Mouse (Mus musculus) heart, embryonic 11.5 days (tissue): ENCODE measurements around the gene Tm7sf3. TPM values are rescaled to one million over a fixed set of nuclear protein-coding genes. Genes with fewer than 3 reads are reported as not detected.
A peak's percentile ranks its signal among the peaks of the same experiment; 100 is the strongest.

ENCODE experiments used
- ATAC-seq: fragments of 200-750 bp; cut with Nextera tagmentation; replicated peaks from 2 replicates; pipeline ENCODE4 v1.8.0; 2017; ENCODE audit warnings: moderate library complexity; ENCODE audit not compliant: insufficient number of reproducible peaks, low FRiP score, low TSS enrichment
- H3K27ac ChIP-seq: fragments of 300-500 bp; sonication (generic); 2 replicates; pipeline ENCODE4 v1.5.1; 2014; ENCODE audit warnings: mild to moderate bottlenecking, low read depth, low read length
- H3K27me3 ChIP-seq: fragments of 300-500 bp; sonication (generic); 2 replicates; pipeline ENCODE4 v1.6.1; 2014; ENCODE audit warnings: mild to moderate bottlenecking, low read length, mixed read lengths; ENCODE audit not compliant: control insufficient read depth, insufficient read depth
- H3K36me3 ChIP-seq: fragments of 300-500 bp; sonication (generic); 2 replicates; pipeline ENCODE4 v1.6.1; 2014; ENCODE audit warnings: mild to moderate bottlenecking, low read length, moderate library complexity, mixed read lengths; ENCODE audit not compliant: control insufficient read depth, insufficient read depth
- H3K4me1 ChIP-seq: fragments of 300-500 bp; sonication (generic); 2 replicates; pipeline ENCODE4 v1.6.1; 2014; ENCODE audit warnings: low read length; ENCODE audit not compliant: control insufficient read depth, insufficient read depth
- H3K4me2 ChIP-seq: fragments of 300-500 bp; sonication (generic); 2 replicates; pipeline ENCODE4 v1.6.1; 2014; ENCODE audit warnings: mild to moderate bottlenecking, moderate library complexity
- H3K4me3 ChIP-seq: fragments of 300-500 bp; sonication (generic); 2 replicates; pipeline ENCODE4 v1.5.1; 2014; ENCODE audit warnings: low read depth, low read length
- H3K9ac ChIP-seq: fragments of 300-500 bp; sonication (generic); 2 replicates; pipeline ENCODE4 v1.6.1; 2014; ENCODE audit warnings: mild to moderate bottlenecking, low read depth, low read length, moderate library complexity
- H3K9me3 ChIP-seq: fragments of 300-500 bp; sonication (generic); replicated peaks from 2 replicates; pipeline ENCODE4 v1.6.1; 2016; ENCODE audit warnings: low read length; ENCODE audit not compliant: control insufficient read depth
- WGBS: fragments of 180-500 bp; shearing (Covaris S2); extraction: QIAGEN DNeasy Blood & Tissue Kit; methylation state at CpG from one replicate; pipeline ENCODE4 v1.1.7; 2014; ENCODE audit not compliant: insufficient replicate concordance; 5-methylcytosine and 5-hydroxymethylcytosine counted together
- polyA plus RNA-seq: library from polyadenylated mRNA; unstranded; fragments of >200 nt; fragmentation: Nextera tagmentation; extraction: Ambion mirVana; gene quantifications from 2 replicates; pipeline ENCODE4 v1.2.1, GENCODE M21; 2014

Tm7sf3 gene
- polyA plus RNA-seq, 1 experiment from 2014 or later = 39.9 TPM

DNA sequence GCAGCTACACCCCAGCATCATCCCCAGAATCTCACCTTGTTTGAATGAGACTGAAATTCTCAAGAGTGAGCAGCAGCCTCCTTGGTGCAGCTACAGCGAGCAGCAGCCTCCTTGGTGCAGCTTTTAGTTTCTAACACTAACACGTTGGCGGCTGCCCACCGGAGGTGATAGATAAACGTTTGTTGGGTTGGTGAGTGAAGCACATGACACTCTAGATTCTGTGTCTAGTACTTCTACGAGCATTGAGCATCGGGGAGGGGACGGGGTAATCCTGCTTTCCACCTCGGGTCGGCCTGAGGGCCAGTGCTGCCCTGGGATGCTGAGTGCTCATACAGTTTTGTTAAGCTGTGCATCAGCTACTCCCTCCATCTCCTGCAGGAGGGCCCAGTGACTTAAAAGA is 34.3 kb upstream of the Tm7sf3 start:
- no peak overlapping the region for H3K9ac ChIP-seq
- peaks cover 3% of the 10 kb centered on the region; the same call in 1 of the 2 replicates for H3K9me3 ChIP-seq
- H3K4me3 ChIP-seq = no peak overlapping the region
- no peaks in the 10 kb centered on the region for H3K36me3 ChIP-seq
- H3K4me1 ChIP-seq = peaks cover 23% of the 10 kb centered on the region
- H3K27ac ChIP-seq = peak overlapping the region; percentile 16; the same call in 1 of the 2 replicates
- H3K4me2 ChIP-seq = no peak overlapping the region
- H3K27me3 ChIP-seq = no peaks in the 10 kb centered on the region
- 41% methylated on average over 10 of the region's 10 CpGs for WGBS
- ATAC-seq = no peak

DNA sequence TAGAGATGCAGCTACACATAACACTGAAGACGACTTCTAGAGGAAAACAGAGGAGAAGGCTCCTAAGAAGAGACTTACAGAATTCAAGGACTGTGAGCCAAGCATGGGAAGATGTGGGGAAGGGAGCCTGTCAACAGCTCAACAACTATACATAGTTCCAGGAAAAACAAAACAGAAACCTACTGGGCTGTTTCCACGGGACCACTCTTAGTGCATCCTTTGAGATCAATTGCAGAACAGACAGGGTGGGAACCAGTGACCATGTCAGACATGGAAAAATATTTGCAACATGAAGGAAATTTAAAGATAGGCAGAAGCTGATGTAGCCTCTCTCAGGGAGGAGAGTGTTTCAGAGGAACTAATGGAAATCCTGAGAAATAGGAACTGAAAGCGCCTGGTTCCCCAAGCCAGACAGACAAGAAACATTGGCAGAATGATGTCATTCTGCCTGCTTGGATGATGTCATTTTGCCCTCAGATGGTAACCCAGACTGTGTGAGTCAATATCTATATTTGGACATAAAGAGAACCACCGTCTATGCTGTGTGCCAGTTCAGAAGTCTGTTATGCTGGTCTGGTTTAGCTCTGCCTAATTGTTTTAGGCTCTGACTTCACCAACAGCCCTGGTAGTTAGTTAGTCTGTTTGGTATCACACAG is 32.4 kb upstream of the Tm7sf3 start:
- Histone ChIP-seq H3K9me3 (peaks cover 3% of the 10 kb centered on the region), H3K27ac (peak overlapping the region; percentile 89), H3K9ac (peak overlapping the region; percentile 39; the same call in 1 of the 2 replicates), H3K4me3 (no peak overlapping the region), H3K4me2 (no peak overlapping the region), H3K27me3 (no peaks in the 10 kb centered on the region), H3K36me3 (no peaks in the 10 kb centered on the region), H3K4me1 (peaks cover 29% of the 10 kb centered on the region)
- ATAC-seq = peak; percentile 60
- 25% methylated on average over 4 of the region's 4 CpGs for WGBS

DNA sequence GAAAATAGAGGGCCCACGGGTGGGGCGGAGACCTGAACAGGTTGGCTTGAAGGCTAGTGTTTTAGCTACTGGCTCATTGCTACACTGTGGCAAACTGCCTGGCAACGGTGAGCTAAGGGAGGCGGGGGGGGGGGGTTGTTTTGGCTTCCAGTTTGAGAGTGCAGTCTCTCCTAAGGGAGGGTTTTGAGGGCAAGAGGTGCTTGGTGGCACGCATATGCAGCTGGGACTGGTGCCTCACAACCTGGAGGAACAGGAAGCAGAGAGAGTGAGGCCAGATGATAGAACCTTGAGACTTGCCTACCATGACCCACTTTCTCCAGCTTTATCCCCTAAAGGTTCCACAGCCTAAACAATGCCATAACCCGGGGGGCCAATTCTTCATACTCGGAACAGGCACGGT is 31.8 kb upstream of the Tm7sf3 start:
- H3K9me3 ChIP-seq = no peaks in the 10 kb centered on the region; the same call in 1 of the 2 replicates
- H3K27ac ChIP-seq = peak overlapping the region; percentile 89
- no peak overlapping the region for H3K4me2 ChIP-seq
- 72% methylated on average over 8 of the region's 8 CpGs for WGBS
- no peaks in the 10 kb centered on the region for H3K36me3 ChIP-seq
- H3K9ac ChIP-seq = peak overlapping the region; percentile 39; the same call in 1 of the 2 replicates
- H3K4me1 ChIP-seq = peaks cover 29% of the 10 kb centered on the region
- H3K4me3 ChIP-seq = no peak overlapping the region
- no peak for ATAC-seq
- H3K27me3 ChIP-seq = no peaks in the 10 kb centered on the region

DNA sequence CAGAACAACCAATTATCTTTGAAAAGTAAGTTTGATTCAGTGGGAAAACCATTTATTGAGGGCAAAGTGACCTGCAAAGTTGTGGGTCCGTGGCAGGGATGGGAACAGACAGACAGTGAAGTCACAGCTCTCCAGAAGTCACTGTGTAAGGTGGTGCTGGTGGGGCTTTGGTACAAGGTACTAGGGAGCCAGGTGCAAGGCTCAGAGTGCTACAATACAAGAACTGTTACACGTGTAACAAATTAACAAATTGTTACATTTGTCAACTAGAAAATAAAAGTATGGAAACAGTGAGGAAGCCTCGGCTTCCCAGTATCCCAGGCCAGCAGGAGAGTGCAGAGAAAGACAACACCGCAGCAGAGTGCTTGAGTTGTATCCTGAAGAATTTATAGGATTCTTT is 31.1 kb upstream of the Tm7sf3 start:
- no peak for ATAC-seq
- H3K4me2 ChIP-seq = no peak overlapping the region
- H3K36me3 ChIP-seq = no peaks in the 10 kb centered on the region
- no peaks in the 10 kb centered on the region for H3K27me3 ChIP-seq
- no peak overlapping the region for H3K27ac ChIP-seq
- WGBS = 79% methylated on average over 4 of the region's 4 CpGs
- peaks cover 31% of the 10 kb centered on the region for H3K4me1 ChIP-seq
- H3K4me3 ChIP-seq = no peak overlapping the region
- no peaks in the 10 kb centered on the region; the same call in 1 of the 2 replicates for H3K9me3 ChIP-seq
- no peak overlapping the region for H3K9ac ChIP-seq

DNA sequence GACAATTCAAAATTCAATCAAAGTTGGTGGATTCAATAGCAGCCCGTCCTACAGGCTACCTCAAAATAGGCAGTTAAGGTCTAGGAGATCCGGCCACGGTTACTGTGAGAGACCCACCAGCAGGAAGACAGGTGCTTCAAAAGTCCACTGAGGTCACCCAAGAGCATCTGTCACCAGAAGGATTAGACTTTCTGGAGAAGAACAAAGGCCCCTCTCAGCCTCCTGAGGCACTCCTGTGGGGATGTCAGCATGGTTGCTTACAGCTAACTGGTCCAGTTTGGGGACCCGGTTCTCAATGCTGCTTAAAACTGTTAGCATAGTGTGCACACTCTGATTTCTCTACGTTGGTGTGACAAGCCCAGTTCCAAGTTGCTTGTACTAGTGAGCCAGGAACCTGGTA is 29.5 kb upstream of the Tm7sf3 start:
- Histone ChIP-seq H3K4me1 (peaks cover 20% of the 10 kb centered on the region), H3K9ac (0 out of 2 replicates have a peak overlapping the region, but pooled peaks have one; percentile 39), H3K36me3 (no peaks in the 10 kb centered on the region), H3K27me3 (no peaks in the 10 kb centered on the region), H3K9me3 (no peaks in the 10 kb centered on the region; the same call in 1 of the 2 replicates), H3K4me3 (no peak overlapping the region), H3K27ac (peak overlapping the region; percentile 73), H3K4me2 (no peak overlapping the region)
- 47% methylated on average over 5 of the region's 5 CpGs for WGBS
- no peak for ATAC-seq

DNA sequence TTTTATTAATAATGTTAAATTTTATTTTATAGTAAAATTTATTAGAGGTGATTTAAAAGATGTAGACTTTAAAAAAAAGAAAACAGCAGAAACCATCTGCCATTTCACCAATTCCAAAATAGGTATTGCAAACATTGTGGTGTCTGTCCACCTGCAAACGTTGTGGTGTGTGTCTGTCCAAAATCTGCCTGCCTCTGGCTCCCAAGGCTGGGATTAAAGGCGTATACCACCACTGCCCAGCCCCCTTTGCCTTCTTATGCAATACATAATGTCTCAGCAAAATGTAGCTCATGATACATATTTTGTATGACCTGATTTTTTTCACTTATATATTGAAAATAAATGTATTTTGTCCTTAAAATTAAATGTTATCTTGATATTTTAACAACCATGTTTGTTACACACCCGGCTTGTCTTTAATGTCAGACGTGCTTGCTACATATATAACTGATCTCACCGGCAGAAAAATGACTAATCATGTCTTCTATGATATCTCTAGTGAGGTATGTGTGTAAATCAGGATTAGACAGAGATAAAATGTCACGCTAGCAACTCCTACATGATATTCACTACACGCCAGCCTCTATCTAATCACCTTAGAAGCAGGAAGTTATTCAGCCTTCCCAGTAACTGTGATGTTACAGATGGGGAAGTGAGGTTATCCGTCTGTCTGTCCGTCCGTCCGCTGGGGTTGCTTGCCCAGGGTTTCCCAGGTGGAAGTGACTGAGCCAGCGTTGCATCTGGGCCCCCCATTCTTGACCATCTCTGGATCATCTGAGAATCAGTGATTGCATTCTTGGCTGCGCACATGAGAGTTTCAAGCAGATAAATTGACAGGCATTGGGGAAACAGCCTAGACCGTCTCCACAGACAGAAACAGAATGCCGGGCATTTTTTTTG is 28.6 kb upstream of the Tm7sf3 start:
- Histone ChIP-seq H3K9me3 (no peaks in the 10 kb centered on the region; the same call in 1 of the 2 replicates), H3K4me1 (peaks cover 19% of the 10 kb centered on the region), H3K36me3 (no peaks in the 10 kb centered on the region), H3K27ac (peak overlapping the region; percentile 73), H3K9ac (peak overlapping the region; percentile 52), H3K4me3 (no peak overlapping the region), H3K27me3 (no peaks in the 10 kb centered on the region), H3K4me2 (peak overlapping the region; percentile 39)
- 39% methylated on average over 15 of the region's 15 CpGs for WGBS
- ATAC-seq = no peak

DNA sequence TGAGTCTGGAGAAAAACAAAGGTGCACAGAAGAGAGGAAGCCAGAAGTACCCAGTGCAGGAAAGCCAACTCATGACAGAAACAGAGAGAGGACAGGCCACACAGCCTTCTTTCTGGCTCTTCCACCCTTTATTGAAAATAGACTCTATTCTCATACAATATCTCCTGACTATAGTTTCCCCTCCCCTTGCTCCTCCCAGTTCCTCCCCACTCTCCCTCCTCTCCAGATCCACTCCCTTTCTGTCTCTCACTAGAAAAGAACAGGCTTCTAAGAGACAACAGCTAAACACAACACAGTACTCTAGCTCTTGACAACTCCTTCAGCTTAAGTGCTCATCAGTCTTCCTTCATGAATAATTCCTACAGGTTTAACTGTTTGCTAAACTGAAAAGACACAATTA is 26.0 kb upstream of the Tm7sf3 start:
- Histone ChIP-seq H3K4me1 (peaks cover 21% of the 10 kb centered on the region), H3K27me3 (no peaks in the 10 kb centered on the region), H3K9ac (peak overlapping the region; percentile 34; the same call in 1 of the 2 replicates), H3K4me2 (no peak overlapping the region), H3K27ac (0 out of 2 replicates have a peak overlapping the region, but pooled peaks have one; percentile 46), H3K4me3 (no peak overlapping the region), H3K36me3 (no peaks in the 10 kb centered on the region), H3K9me3 (no peaks in the 10 kb centered on the region; the same call in 1 of the 2 replicates)
- ATAC-seq = no peak

DNA sequence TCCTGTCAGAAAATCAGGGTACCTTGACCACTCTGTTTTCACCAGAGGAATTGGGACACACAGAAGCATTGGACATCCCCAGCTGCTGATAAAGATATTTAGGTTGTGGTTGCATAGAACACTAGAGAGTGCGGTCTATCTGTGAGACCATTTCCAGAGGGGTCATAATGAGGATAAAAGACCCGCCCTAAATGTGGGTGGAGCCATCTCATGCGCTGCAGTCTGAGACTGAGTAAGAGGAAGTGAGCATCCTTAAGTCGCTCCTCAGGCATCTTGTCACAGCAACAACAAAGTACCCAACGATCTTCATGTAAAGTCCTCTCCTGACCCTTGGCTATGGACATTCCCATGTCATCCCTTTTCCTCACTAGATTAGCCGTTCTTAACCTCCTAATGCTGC is 24.2 kb upstream of the Tm7sf3 start:
- Histone ChIP-seq H3K4me2 (no peak overlapping the region), H3K4me1 (peaks cover 17% of the 10 kb centered on the region), H3K27me3 (no peaks in the 10 kb centered on the region), H3K9ac (no peak overlapping the region), H3K9me3 (no peaks in the 10 kb centered on the region; the same call in 1 of the 2 replicates), H3K36me3 (no peaks in the 10 kb centered on the region), H3K27ac (no peak overlapping the region), H3K4me3 (no peak overlapping the region)
- WGBS = 74% methylated on average over 6 of the region's 6 CpGs
- no peak for ATAC-seq
